Mouse (Mus musculus): ENCODE results near the gene Nck1.
A peak's percentile ranks its signal among the peaks of the same experiment; 100 is the strongest.

Gene Nck1

DNA sequence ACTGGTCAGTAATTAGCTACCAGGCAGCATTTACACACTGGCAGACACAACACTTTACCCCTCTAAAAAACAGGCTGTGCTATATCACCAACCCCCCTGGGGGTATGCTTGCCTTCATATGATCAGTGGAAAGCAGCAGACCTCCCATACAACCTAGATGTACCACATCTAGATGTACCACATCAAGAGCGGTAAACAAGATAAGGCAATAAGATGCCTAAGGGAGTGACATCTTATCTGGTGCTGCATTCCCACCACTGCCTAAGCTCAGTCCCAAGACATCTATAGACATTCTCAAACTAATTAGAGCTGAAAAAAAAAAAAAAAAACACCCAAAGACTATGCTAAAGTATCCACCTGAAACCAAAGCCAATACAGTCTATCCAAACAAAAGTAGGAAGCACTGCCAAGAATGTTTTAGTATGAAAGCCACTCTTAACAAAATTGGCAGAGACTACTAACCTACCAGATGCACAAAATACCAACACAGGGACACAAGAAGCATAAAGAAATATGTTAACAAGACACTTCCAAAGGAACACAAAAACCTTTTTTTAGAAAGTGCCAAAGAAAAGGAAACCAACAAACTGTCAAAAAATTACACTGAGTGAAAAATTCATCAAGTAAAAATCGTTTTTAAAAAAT lies 10.2 kb downstream of the Nck1 start:
- peak; percentile 70 for ATAC-seq (ENCODE audit: low TSS enrichment)

DNA sequence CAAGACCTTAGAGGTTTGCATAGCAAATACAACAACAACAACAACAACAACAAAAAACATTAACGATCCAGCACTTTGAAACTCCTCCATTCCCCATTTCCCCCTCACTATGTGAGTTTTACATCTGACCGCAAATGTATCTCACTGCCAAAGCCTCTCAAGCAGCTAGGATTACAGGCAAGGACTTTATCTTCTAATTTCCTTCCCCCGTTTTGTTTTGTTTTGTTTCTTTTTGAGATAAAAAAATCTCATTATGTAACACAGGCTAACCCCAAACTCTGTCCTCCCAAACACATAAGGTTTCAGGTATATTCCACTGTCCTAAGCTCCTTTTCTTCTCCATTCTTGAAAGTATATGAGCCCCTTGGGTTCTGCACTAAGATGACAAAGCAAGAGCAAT lies 11.2 kb downstream of the Nck1 start:
- no peak for ATAC-seq (ENCODE audit: low TSS enrichment)

DNA sequence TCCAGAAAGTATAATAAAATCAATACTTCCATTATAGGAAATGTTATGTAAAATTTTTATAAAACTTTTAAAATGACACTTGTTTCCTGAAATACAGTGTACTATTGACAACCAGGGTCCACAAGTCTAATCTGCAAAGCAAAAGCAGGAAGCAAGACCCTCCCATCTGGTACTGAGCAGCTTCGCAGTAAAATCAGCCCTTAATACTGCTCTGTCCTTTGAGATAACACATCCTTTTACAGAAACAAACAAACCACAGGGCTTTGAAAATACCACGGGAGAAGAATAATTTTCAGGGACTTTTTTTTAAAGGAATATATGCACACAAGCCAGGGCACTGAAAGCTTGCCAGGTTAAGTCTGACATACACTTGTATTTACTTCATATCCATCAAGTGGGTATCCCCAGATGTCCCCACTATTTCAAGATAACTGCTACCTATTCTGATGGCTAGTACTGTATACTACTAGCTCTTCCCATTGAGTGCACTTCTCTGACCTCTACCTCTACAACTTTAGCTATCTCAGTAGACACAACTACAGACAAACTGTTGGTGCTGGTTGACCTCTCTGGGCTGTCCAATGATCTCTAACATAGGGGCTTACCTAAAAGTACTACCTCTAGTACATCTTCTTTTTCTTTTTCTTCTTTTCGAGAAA lies 13.0 kb downstream of the Nck1 start:
- ATAC-seq (ENCODE audit: low TSS enrichment) = no peak

DNA sequence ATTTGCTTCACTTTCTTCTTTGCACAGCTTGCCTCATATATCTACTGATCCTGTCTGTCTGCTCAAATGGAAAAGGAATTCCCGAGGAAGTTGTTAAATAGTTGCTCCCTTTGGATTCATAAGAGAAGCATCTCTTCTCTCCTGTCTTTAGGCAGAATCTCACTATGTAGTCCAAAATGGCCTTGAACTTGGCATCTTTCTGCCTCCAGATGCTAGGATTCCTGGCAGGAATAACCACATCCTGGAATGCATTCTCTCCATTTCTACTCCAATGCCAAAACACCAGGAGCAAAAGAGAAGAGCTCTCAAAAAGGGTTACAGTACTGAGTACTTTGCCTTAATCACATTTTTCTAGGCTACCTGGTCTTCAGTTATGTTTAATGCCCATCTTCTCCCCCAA lies 14.6 kb downstream of the Nck1 start:
- ATAC-seq (ENCODE audit: low TSS enrichment) = no peak

DNA sequence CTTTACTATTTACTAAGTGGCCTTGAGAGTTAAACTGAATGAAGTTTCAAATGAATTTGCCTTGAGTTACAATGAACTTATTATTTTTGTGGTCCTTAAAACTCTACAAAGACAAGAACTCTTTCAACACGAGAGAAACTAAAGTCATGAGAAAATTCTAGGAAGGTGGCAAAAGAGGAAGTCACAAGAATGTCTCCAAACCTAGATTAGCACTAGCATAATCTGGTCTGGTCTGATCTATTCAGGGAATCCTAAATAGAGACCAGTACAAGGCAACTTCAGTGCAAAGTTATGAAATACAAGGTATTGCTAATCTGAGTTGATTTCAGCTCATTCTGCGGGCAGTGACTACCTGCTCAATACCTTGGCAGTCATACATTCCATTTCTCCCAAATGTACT lies 20.7 kb downstream of the Nck1 start:
- ATAC-seq (ENCODE audit: low TSS enrichment) = no peak

DNA sequence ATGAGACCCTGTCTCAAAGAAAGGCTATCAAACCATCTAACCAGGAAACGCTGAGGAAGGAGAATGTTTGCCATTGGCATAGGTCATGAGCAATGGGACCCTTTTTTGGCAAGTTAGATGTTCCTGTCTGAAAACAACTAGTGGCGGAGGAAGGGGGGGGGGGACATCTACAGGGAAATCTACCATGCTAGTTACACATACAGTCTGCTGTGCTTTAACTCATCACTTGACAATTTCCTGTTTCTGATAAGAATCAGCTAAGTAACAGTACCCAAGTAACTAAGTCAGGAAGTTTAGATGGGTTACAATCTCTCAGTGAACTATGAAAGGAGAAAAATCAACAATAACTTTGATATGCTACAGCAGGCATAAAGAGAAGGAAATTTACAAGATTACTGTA lies 23.9 kb downstream of the Nck1 start:
- ATAC-seq (ENCODE audit: low TSS enrichment) = no peak

DNA sequence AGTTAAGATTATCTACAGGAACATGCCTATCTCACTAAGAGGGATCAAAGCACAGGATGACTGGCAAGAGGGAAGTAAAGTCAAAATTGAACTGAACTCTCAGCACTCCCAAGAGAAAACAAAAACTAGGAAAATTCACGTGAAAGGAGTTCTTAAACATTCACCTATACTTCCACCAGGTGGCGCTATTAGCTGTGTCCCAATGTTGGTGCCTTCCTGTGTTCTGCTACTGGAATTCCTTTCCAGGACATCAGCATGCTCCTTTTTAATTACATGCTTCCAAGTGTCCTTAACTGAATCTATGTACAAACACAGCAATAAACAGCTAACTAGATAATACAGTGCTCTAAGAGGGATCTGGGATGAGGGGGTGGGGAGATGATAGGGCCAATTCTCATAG lies 25.3 kb downstream of the Nck1 start:
- ATAC-seq (ENCODE audit: low TSS enrichment) = peak; percentile 78

DNA sequence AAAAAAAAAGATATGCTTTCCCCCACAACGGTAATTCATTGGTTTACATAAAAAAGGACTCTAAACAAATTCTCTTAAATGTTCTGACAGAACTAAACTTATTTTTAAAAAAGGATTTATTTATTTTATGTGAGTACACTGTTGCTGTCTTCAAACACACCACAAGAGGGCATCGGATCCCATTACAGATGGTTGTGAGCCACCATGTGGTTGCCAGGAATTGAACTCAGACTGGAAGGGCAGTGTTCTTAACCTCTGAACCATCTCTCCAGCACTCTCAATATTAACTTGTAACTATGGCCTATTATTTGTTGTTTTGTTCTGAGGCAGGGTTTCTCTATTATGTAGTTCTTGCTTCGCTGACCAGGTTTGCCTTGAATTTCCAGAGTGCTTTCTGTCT lies 25.9 kb downstream of the Nck1 start:
- no peak for ATAC-seq (ENCODE audit: low TSS enrichment)

DNA sequence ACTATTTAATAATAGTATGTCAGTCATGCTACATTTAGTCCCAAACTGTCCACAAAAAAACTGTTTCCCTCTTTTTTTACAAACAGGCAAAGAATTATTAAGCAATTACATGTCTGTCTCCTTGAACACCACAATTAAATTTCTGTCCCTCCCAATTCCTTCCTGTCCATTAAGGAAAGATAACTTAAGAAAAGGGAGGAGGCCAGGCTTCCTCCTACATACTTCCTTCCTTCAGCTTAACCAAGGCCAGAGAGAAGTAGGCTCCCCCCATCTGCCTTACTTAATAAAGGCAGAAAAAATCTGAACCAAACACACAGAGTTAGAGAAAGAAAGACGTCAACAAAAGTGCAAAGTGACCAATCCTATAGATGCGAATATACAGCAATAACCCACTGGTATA lies 38.4 kb downstream of the Nck1 start:
- no peak for ATAC-seq (ENCODE audit: low TSS enrichment)

DNA sequence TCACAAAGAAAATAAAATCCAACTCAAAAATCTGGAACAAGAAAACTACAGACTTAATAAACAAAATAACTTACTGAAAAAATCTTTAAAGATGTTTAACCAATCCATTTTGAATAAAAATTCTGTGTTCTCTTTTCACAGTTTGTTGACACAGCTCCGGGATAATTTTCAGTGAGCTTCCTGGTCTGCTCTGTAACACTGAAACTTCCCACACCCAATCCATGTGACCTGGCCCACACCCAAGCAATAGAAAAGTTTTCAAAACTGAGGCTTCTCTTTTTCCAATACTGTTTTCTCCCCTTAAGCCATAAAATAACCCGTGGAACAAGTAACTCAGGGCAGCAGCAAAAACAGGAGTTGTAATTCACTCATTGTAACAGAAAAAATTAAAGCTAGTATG lies 39.3 kb downstream of the Nck1 start:
- ATAC-seq (ENCODE audit: low TSS enrichment) = no peak

DNA sequence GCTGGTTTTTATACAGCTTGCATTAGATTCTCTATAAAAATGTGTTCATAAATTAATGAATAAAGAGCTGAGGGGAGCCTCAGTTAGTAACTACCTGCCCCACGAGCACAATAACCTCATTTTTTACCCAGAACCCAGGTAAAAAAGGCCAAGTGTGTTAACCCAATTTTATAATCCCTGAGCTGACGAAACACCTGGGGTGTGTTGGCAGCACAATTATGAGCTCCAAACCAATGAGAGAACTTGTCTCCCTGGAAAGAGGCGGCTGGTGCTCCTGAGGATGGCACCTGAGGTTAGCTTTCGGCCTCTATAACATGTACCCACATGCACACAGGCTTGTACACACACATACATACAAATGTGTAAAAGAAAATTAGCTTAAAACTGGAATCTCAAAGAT lies 40.4 kb downstream of the Nck1 start:
- no peak for ATAC-seq (ENCODE audit: low TSS enrichment)

DNA sequence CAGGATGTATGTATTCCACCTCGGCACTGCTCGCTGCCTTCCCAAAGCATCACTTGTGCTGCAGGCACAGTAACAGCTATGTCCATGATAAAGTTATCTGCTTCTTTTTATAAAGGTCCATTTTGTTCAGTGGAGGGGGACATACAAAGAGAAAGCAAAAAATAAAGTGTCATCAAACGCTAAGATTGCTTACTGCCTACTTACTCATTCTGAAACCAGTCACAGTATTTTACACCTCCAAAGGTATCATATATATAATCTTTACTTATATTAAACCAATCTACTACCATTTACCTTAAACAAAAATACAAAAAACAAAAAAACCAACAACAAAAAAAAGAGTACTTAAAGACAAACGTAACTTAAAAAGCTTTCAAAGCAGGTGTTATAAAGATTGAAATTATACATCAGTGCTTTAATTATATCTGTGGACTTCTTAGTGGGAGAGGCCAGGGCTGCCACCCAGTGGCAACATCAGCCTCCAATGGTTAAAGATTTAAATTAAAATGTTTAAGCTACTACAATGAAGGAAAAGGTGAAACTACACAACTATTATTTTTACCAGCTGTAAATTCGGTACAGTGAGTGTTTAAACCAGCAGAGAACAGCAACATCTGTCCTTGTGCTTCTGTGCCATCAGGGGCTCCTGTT lies 52.2 kb downstream of the Nck1 start:
- no peak for ATAC-seq (ENCODE audit: low TSS enrichment)

DNA sequence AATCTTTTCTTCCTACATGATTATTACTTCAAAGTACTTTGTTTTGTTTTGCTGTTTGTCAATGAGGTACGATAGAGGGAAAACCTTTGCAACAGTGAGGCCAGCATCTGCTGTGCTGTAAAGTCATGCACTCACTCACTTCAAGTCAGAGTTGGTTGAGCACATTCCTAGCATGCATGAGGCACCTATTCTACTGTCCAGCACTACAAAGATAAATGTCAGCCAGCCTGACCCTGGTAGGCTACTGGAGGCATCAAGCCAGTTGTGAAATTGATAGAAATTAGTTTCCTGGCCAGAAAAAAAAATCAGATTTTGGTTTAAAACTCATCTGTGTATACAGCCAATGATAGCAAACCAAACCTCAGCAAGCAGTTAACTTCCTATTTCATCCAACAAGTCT lies 54.5 kb downstream of the Nck1 start:
- no peak for ATAC-seq (ENCODE audit: low TSS enrichment)

DNA sequence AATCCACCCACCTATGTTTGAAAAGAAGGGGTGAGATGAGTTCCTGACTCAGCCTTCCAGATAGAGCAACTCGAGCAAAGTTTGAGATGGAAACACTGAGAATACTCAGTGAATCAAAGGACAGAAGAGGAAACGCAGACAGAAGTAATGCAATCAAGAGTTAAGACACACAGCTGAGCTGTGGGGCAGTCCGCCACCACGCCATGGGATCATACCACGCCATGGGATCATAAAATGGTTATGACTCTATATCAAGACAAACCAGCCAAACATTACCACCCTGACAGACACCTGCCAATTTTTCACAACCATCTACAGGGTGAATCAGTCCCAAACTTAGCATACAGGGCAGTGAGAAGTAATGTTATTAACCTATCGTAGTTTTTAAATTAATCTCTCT lies 57.0 kb downstream of the Nck1 start:
- ATAC-seq (ENCODE audit: low TSS enrichment) = no peak

DNA sequence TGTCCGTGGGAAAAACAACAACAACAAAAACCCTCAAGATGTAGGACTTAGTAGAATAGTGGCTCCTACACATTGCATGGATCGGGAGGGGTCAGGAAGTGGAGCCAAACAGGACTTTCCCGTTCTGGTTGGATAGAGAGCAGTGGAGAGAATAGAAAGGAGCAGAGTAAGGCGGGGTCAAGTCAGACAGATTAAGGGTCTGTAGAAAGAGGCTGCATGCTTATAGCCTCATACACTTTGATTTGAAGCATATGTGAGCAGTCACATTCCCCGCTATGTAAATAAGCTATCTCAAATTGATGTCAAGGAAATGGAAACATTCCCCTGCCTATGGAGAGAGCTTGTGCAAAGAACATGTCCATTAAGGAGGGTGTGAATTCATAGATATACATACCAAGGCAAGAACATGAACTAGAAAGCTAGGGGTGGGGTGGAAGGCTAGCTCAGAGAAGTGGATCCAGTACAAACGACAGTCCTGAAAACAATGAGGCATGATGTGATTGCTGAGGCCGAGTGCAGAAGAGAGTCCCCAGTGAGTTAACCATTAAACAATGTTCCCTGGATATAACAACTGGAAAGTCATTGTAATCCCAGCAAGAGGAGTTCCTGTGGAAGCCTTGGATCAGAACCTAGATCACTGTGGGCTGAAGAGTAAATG lies 57.7 kb downstream of the Nck1 start:
- ATAC-seq (ENCODE audit: low TSS enrichment) = no peak

DNA sequence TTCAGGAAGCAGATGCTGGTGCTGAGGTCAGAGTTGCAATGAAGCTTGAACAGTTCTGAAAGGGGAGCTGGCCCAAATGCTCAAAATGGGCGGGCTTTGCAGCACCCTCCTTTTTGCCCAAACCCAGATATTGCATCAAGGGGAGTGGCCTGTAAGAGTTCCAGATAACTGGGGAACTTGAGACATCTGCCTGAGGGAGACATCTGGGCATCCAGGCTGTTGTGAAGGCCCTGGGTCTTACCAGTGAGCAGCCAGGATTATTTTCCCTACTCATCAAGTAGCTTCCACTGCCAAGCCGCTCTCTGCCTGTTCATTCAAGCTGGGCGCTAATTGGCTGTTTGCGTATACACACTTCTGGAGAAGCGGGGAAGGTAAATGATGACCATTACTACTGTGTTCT lies 59.5 kb downstream of the Nck1 start, which contains the start of gene Il20rb:
Il20rb (minus strand) TSS at position 358 of the 400 bp plus-strand sequence.
- no peak for ATAC-seq (ENCODE audit: low TSS enrichment)

DNA sequence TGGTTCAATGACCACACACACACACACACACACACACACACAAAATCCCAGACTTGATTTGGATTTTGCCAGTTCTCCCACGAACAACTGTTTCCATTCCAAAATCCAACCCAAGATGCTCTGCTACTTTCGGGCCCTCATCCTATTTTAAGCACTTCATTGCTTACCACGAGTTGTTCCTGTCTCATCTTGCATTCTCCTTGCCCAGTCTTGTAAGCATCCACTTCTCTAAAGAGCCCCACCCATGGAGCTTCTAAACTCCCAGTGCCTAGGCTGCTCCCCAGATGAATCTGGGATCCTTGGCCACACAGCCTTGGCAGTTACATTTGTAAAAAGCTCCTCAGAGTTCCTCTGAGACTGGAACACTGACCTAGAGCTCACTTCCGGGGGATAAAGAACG lies 62.6 kb downstream of the Nck1 start:
- ATAC-seq (ENCODE audit: low TSS enrichment) = peak; percentile 81

DNA sequence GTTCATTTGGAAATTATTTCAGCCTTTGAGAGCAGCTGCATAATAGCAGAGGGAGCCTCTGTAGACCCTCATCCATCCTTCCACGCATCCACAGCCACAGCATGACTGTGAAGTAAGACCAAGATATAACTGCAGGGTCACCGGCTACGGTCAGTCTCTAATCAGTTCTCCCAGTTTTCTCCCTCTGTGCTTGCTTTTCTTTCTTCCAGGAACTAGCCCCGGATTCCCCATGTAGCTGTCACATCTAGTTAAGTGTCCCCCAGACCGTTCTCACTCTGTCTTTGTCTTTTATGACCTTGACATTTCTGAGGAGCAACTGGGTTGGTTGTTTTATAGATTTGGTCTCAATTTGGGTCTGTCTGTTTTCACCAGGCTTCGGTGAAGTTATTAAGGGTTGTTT lies 64.3 kb downstream of the Nck1 start:
- no peak for ATAC-seq (ENCODE audit: low TSS enrichment)

DNA sequence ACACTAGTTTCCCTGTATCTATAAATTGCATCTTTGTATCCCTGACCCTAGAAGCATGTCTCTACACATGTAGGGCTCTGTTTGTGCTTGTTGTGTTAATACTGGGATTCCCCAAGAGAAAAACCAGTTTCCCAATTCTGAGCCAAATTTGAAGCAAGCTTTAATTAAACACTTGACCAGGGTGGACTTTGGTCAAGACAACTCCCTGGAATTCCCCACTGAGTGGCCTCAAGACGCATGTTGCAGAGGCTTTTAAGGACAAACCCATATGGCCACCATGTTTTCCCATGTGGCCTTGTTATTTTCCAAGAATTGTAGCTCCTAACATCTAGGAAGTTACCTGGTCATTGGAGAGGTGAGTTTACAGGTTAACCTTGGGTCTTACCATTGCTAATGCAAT lies 71.9 kb downstream of the Nck1 start:
- no peak for ATAC-seq (ENCODE audit: low TSS enrichment)

DNA sequence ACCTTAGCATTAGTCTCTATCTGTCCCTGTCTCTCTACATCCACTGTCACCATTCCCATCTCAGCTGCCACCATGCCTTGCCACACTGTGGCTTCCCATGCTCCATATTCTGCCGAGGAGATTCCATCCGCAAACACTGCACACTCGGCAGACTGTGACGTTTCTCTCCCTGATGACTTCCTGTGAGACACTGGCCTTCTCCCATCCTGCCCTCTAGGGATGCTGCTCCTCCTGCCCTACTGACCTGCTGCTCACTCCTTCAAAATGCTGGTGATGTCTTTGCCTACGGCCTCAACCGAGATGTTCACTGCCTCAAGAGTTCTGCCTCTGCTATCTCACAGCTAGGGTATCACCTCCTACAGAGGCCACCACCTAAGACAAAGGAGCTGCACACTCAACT lies 72.6 kb downstream of the Nck1 start:
- ATAC-seq (ENCODE audit: low TSS enrichment) = no peak

DNA sequence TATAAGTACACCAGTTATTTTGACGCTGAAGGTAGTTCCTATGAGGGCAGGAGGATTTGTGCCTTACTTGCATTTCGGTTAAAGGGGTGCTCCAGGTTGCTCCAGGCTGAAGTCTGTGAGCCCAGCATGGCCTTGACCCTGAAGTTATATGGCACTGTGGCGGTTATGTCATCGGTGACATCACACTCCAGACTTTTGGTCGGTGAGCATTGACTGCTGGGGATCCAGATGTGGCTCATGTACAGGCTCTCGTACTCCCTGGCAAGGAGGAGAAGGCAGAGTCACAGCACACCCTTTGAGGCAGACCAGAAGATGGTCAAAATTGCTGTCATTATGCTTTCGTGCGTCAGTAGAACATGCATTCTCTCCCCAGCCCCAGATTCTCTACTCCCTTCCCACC lies 73.0 kb downstream of the Nck1 start:
- no peak for ATAC-seq (ENCODE audit: low TSS enrichment)

DNA sequence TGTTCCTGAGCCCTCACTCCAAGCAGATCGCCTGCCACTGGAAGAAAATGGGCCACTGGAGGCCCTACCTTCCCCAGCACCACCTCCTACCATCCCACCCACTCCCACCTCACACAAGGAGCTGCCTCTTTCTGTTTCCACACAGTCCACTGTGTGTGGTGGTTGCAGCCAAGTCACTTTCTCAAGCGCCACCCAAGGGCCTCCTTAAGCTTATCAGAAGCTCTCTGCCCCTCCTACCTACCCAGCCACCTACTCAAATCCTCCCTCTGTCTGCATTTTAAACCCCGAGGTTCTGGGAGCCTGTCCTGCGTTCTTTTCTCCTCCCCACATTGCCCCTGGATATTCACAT lies 74.4 kb downstream of the Nck1 start:
- ATAC-seq (ENCODE audit: low TSS enrichment) = peak; percentile 47; the same call in 1 of the 2 replicates
